Mouse (Mus musculus): ENCODE data around the gene Tnip3.

Gene Tnip3

DNA sequence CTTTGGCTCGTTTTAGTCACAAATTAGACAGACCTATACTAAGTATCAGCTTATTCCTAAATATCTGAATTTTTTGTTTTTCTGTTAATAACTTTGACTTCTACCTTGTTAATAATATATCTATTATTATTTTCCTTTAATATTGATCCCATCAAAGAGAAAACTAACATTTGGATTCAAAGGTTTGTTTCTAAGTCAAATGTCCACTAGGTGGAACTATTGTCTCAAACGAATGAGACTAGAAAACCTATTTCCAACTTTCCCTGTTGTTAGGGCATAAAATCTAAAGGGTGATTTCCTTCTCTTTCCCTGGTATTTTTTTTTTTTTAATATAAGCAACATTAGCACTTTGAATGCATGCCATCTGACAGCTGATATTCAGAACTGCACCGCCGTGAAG lies 126.3 kb downstream of the Tnip3 start:
- DNase-seq: no peak

- no peak for DNase-seq
These were observed 136.2 kb downstream of the Tnip3 start for GRCm38 (mm10) chr6:65661272-65661671.

GRCm38 (mm10) chr6:65662050-65662449 lies 136.9 kb downstream of the Tnip3 start:
- DNase-seq: no peak

DNA sequence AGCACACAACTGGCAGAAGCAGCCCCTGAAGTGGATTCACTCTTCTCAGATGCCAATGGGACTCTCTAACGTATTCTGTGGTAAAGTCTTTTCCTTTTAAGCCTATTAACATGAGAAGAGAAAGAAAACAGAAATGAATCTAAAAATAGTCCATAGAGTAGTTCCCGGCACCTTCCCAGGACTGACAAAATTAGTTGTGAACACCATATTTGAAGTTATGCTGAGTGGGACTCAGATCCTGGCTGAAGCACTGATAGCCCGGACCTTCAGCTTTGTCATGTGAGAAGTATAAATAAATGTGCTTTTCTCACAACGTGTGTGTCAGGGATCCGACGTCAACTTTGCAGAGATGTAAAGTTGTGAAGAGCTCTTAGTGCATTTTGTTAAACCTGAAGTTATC lies 138.9 kb downstream of the Tnip3 start:
- no peak for DNase-seq

DNA sequence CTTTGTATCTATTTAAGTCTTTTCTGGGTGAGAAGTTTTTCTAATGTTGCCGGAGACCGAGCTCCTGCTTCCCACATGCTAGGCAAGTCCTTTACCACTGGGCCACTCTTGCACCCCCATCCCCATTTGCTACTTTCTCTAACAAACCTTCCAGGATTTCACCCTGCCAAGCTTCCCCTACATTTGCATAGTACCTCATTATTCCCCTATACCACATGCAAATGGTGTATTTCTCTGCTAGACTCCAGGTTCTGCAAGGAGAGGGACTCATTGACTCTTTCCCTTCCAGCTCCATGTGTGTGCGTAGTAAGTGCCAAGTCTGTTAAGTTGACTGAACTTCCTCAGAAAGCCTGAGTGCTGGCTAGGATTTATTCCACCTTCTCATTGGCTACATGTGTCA lies 141.2 kb downstream of the Tnip3 start:
- no peak for DNase-seq

GRCm38 (mm10) chr6:65669971-65670370 lies 144.9 kb downstream of the Tnip3 start:
- no peak for DNase-seq

DNA sequence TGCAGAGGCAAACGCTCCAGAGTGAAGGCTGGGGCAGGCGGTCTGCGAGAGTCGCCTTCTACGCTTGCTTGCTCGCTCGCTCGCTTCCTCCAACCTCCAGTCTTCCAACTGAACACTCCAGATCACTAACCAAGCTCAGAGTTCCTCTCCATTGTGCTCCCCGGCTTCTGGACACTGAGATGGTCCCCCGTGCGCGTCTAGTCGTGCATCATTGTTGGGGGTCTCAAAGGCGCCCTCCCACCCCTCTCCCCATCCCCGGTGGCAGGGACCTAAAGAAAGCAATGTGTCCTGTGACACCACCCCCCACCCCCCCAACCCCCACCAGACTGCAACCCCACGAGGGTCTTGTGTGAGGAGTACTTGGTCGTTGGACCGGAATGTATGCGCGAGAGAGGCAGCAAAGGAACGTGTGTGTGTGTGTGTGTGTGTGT lies 145.9 kb downstream of the Tnip3 start:
- DNase-seq: peak; percentile 25

GRCm38 (mm10) chr6:65671451-65671850 lies 146.3 kb downstream of the Tnip3 start, which contains the start of gene Ndnf:
Ndnf (plus strand) TSS chr6:65671590.
- peak; percentile 80 for DNase-seq

DNA sequence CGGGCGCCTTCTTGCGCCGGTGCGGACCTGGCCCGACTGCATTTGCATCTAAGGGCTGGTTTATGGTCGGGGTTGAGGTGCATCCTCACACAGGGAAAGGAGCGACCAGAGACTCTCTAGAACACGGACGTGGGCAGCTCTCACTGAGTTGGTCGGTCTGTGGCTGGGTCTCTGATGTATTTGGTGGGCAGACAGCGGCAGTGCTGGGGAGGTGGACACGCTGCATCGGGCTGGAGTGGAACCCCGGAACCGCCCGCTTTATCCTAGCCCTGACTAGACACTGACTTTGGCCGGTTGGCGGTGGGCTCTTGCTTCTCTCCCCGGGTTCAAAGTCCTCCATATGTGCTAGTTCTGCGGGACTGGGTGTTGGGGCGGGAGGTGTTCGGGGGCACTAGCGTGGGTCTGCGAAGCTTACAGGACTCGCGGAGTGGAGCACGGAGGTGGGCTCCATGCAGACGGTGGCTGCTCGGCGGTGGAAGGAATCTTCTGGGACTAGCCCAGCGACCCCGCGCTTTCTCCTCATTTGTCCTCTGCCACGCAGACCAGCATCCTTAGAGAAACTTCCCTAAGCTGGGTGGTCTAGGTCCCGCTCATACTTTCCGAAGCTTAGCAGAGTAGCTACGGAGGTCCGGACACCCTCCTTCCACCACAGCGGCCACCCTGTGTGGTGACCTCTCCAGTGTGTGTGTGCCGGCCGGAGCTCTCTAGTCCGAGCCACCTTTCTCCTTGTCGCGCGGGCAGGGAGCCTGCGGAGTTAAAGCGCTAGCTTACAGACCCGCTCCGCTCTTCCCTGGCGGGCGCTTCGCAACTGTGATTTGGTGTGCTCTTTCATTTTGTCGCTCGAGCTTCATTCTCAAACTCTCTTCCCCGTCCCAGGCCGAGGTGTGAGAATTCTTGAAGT lies 147.3 kb downstream of the Tnip3 start:
- DNase-seq: peak; percentile 27
